Mouse (Mus musculus) monocyte, adult 5-6 weeks (primary cell): ENCODE results near the gene Pde10a. TPM values are rescaled to one million over a fixed set of nuclear protein-coding genes. Genes with fewer than 3 reads are reported as not detected.

Experiments
- ATAC-seq: fragments of 153-309, 156-312 bp; replicated peaks from 2 replicates; pipeline ENCODE4 v1.8.0; 2017; ENCODE audit warnings: mild to moderate bottlenecking; ENCODE audit not compliant: low TSS enrichment, insufficient number of reproducible peaks, severe bottlenecking, poor library complexity, low FRiP score
- total RNA-seq: library from RNA; stranded (forward); fragments of 200-1000, 200-491, 200-594 nt; gene quantifications from 3 replicates; pipeline ENCODE4 v1.2.3, GENCODE M21; 2017

Gene Pde10a
- total RNA-seq, 1 experiment from 2014 or later = not detected

DNA sequence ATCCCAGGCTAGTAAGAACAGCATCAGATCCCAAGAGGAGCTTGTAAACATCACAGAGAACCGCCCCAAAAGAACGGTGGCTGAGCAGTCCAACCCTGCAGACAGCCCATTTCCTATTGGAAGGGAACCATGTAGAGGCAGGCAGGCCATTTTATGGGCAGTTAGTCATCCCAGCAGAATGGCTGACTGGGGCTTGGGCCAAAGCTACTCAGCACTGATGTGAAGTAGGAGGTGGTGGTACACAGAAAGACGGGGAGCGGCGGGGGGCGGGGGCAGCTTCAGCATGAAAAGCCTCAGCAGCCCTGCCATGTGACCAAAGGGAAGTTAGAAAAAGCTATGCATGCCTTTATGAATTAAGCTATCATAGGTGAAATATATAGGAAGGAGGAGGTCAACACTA lies 252.5 kb downstream of the Pde10a start:
- no peak for ATAC-seq

- ATAC-seq = no peak
Observed at GRCm38 (mm10) chr17:8778839-8779238, 253.7 kb downstream of the Pde10a start.

DNA sequence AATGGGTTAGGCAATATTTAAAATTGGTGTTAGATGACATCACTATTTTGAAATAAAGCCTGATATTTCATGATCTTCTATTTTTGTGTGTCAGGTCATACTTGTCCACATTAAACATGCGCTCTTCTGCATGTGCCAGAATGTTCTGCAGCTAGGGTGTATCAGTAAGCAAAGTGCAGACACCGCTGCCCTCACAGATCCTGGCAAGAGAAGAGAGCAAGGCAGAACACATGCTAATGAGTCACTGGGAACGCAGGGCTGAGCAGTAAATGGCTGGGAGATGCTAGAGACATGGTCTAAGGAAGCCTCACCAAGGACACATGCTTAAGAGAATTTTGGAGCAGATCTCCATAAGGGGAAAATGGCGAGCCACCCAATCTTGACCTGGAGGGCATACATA lies 255.3 kb downstream of the Pde10a start:
- ATAC-seq = no peak

GRCm38 (mm10) chr17:8781040-8781439 lies 255.9 kb downstream of the Pde10a start:
- no peak for ATAC-seq

GRCm38 (mm10) chr17:8781576-8781975 lies 256.4 kb downstream of the Pde10a start:
- no peak for ATAC-seq

DNA sequence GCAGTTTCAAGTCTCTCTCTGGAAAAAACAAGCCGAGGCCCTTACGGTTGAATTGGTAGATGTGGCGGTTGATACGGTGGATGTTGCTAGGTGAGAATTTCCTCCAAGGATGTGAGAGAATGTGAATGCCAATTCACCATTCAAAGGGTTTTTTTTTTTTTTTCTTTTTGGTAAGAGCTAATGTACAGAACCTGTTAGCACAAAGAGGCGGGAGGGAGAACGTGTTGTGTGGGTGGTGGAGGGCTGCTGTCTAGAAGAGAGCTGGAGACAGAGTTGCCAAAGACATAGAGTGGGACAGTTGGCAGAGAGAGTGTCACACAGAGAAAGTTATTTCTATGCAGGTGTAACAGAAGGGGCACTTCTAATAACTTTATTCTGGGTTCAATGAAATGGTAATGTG lies 260.7 kb downstream of the Pde10a start:
- ATAC-seq = no peak

- ATAC-seq = no peak
Observed at GRCm38 (mm10) chr17:8786484-8786883, 261.3 kb downstream of the Pde10a start.

DNA sequence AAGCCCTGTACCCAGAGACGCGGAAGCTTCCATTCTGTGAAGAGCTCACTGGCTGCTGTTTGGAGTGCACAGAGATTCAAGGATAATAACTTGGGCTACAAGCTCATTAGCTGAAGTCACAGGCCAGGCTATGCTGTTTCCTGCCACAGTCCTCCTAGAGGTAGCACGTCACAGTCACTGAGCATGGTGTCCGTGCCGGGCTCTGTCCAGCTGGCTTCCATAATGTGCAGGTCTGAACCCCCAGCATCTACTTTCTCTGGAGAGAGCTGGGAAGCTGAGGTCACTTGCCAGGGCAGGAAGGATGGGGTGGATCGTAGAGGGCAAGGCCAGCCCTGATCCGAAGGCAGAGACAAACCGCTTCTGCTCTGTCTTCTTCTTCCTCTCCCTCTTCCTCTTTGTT lies 262.6 kb downstream of the Pde10a start:
- ATAC-seq = no peak

- ATAC-seq = no peak
Observed at GRCm38 (mm10) chr17:8791561-8791960, 266.4 kb downstream of the Pde10a start.

- no peak for ATAC-seq
Observed at GRCm38 (mm10) chr17:8792611-8793010, 267.4 kb downstream of the Pde10a start.

GRCm38 (mm10) chr17:8797624-8798023 lies 272.5 kb downstream of the Pde10a start:
- ATAC-seq = no peak

DNA sequence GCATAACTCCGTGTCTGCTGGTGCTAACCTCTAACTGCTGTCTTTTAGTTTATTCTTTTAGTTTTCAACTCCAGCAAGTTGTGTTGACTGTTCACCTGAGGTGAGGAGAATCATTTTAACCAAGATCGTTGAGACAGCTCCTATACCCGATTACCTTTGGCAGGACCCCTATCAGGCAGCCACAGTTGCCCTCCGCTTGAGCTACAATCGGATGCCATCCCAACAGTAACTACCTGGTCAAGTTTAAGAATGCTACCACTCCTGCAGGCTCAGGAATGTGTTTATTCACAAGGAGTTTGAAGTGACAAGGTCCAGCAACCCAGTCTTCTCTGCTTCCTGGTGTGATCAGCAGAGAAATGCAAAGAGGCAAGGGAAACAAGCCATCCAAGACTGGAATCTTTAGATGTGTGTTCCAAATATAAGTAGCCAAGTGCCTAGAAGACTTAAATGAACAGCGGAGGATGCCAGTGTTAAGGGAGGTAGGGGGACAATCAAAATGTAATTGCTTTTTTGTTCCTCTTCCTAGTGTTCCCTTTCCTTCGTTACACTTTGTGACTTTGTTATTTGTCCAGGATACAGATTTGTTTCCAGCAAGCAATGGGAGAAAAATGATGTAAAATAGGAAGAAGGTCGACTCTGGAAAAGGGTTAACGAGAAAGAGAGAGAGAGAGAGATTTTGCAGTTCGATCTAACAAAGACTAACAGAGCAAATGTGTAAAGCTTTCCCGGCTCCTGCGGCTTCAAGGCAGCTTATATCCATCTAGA lies 273.5 kb downstream of the Pde10a start:
- no peak for ATAC-seq

DNA sequence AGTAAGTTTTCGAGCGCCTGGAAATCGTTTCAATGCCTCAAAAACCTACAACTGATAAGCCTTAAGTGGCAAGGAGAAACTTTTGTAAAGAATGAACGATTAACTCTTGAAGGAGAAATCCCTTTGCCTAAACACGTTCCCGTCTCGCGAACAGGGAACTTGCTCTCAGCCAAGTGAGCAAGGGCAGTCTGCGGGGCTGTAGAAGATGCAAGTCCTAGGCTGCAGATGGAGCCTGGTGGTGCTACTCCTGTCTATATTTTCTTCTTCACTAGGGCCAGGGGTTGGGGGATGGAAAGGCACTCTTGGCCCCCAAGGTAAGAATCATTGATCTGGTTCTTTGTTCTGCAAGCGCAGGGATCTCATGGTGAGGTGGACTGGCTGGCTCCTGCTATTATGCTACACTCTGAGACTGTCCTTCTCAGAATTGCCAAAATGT lies 274.1 kb downstream of the Pde10a start:
- no peak for ATAC-seq

DNA sequence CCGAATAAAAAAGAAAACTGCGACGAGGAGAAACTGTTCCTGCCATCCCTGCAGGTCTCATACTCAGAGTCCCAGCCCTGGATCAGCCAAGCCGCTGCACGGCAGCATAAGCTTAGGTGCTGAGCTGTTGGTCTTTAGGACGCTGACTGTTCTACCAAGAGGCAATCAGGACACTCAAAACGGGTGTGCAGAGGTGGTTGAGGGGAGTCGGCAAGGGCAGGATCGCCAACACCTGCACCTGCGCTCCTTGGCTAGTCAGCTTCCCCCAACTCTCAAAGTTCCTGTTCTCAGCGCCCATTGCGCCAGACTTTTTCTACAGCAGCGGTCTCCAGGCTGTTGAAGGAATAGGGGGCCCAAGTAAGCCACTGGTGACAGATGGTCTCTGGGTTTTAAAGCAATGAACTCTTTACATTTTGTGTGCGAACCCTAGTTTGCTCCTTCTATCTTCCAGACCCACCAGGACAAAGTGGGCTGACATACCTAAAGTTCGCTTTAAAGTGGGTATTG lies 274.8 kb downstream of the Pde10a start:
- ATAC-seq = no peak

DNA sequence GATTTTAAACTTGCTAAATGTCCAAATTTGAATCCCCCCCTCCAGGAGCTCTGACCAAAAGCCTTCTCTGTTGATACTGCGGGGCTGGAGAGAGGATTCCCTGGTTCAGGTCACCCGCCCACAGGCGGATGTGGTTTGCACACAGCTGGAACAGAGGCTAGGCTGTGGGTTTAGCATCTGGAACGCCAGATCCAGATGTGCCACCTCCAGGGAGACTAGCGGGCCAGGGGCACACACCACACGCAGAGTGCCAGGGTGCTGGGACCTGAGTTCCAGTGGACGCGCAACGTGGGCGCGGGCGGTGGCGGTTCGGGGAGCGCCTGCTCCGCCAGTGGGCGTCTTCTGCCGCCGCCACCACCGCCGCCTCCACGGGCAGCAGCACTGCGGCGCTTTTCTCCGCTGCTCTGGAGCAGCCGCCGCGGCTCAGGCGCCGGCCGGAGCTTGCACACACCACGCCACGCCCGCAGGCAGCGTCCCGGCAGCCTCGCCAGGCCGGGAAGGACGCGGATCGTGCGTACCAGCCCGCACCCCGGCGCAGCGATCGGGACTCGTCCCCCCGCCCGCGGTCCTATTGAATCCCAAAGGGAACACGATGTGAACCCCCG lies 275.4 kb downstream of the Pde10a start:
- ATAC-seq = no peak

DNA sequence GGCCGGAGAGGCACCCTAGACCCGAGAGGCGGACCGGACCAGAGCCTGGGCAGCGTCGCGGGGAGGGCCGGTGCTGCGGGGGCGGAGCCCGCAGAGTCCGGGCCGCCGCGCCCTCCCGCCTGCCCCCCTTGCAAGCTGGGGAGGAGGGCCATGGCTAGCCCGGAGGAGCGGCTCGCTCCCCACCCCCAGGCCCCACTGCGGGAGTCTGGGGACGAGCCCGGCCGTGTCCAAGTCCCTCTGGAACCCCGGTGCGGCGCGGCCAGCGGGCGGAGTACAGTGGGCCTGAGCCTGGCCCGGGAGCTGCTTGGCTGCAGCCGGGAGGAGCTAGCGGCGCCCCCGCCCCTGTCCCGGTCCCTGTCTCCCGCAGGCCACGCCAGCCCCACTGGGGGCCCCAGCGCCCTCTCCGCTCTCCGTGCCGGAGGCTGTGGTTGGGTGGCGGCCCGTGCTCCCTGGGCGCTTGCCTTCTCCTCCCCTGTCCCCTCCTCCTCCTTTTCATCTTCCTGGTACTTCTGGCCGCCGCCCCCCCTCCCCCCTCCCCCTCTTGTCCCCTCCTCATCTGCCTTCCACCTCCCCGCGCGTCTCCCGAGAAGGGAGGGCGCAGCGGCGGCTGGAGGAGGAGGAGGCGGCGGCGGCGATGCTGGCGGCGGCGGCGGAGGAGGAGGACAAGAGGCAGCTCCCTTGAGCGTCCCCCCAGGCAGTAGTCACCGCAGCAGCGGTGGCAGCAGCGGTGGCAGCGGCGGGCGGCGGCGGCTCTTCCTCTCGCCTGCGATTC lies 276.1 kb downstream of the Pde10a start:
- no peak for ATAC-seq

GRCm38 (mm10) chr17:8801855-8802104 lies 276.6 kb downstream of the Pde10a start:
- ATAC-seq = no peak

- ATAC-seq = no peak
Observed at GRCm38 (mm10) chr17:8802161-8802888, 277.2 kb downstream of the Pde10a start.
